Mouse (Mus musculus): ENCODE data around the gene Ceacam14.

The Ceacam14 gene

GRCm38 (mm10) chr7:17812333-17812732, at the start of gene Ceacam14:
TSS of gene Ceacam14 (plus strand) at chr7:17812633.
- DNase-seq (ENCODE audit: low read depth, low spot score) = no peak

Measured in retina, postnatal 7 days (tissue).